Mouse (Mus musculus) kidney, adult 2 months (tissue): Measurements from ENCODE around the gene Pfas.

ENCODE experiments used
- CTCF ChIP-seq: fragments of 200-500 bp; conservative IDR thresholded peaks from 2 replicates; pipeline ENCODE4 v1.5.1; 2011; ENCODE audit warnings: low read depth, mild to moderate bottlenecking, control low read depth, low read length, moderate library complexity, mixed read lengths; ENCODE audit not compliant: insufficient read depth, insufficient read length
- POLR2A ChIP-seq: fragments of 200-500 bp; IDR thresholded peaks from one replicate; pipeline ENCODE4 v1.6.1; 2011; ENCODE audit warnings: low read depth, low read length, control low read depth

GRCm38 (mm10) chr11:68957971-68958370 lies 50.3 kb downstream of the Pfas start:
- TF ChIP-seq POLR2A (no peak), CTCF (no peak)
